Mouse (Mus musculus): ENCODE results near the gene Grem1.

DNA sequence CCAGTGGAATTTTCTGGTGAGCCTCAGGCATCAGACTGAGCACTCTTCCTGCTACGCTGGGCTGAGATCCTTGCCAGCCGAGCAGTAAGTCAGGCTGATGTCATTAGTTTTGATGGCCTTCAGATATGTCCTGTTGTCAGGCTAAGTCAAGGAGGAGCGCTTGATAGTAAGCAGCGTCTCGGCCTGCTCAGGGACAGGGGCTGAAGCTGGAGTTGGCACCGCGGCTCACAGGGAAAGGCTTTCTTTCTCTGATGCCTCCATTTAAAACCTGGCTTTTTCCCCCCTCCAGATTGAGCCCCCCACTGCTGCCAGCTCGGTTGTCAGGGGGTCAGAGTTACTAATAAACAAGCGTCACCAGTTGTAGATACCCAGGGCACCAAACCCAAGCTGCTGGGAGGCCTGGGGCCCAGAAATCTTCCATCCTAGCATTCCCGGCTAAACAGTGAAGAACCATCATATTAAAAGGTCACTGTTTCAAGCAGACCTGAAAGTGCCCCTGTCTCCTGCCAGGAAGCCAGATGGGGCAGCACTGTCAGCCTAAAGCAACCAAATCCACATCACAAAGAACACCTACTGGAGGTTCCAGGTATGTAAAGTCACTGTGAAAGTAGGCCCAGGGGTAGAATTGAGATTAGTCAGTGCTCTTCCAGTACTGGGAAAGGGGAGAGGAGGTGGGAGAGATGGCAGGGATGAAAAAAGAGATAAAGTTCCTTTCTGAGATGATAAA lies 48.6 kb upstream of the Grem1 start:
- TF ChIP-seq CTCF (IDR thresholded peaks at IDR 0.05; ENCODE audit: low read depth) (no peak), EP300 (IDR thresholded peaks at IDR 0.05; ENCODE audit: low read depth) (no peak)

Data from heart, postnatal 0 days (tissue).